Mouse (Mus musculus) bone marrow, adult 2 months (tissue): ENCODE measurements around the gene Ttc21b. TPM values are rescaled to one million over a fixed set of nuclear protein-coding genes. Genes with fewer than 3 reads are reported as not detected.

ENCODE experiments used
- H3K27ac ChIP-seq: fragments of 200-500 bp; 2 replicates; pipeline ENCODE4 v1.5.1; 2012; ENCODE audit warnings: low read depth, mild to moderate bottlenecking, control low read depth, inconsistent platforms, low read length; ENCODE audit not compliant: control insufficient read depth, poor library complexity, insufficient read depth
- H3K4me1 ChIP-seq: fragments of 200-500 bp; 2 replicates; pipeline ENCODE4 v1.6.1; 2011; ENCODE audit warnings: low read length; ENCODE audit not compliant: control insufficient read depth, insufficient read depth
- H3K4me3 ChIP-seq: fragments of 200-500 bp; replicated peaks from 2 replicates; pipeline ENCODE3; 2011; ENCODE audit warnings: mild to moderate bottlenecking, low read depth, low read length, control low read depth; ENCODE audit not compliant: control insufficient read depth
- CTCF ChIP-seq: fragments of 200-500 bp; IDR thresholded peaks from 2 replicates; pipeline ENCODE4 v1.5.1; 2011; ENCODE audit warnings: low read length, control low read depth; ENCODE audit not compliant: control insufficient read depth, insufficient read depth
- POLR2A ChIP-seq: fragments of 200-500 bp; IDR thresholded peaks from 2 replicates; pipeline ENCODE4 v1.6.1; 2011; ENCODE audit warnings: low read depth, mild to moderate bottlenecking, control low read depth, low read length, borderline replicate concordance; ENCODE audit not compliant: control insufficient read depth
- WGBS: fragments of 180-500 bp; shearing (Covaris S2); methylation state at CpG from one replicate; pipeline ENCODE4 v1.1.7; 2018; 5-methylcytosine and 5-hydroxymethylcytosine counted together
- polyA plus RNA-seq: library from polyadenylated mRNA; stranded (reverse); fragments of >200 nt; gene quantifications from 2 replicates; pipeline ENCODE4 v1.2.4, GENCODE M21; 2011; ENCODE audit warnings: low replicate concordance; ENCODE audit not compliant: missing spikeins, insufficient read depth, insufficient read length

The Ttc21b gene
- polyA plus RNA-seq, result 0.63 and 1.7 TPM in 2 replicates

GRCm38 (mm10) chr2:66256220-66257131, at the start of gene Ttc21b:
Gene Ttc21b (minus strand): TSS chr2:66256617.
- under 1% methylated on average over 54 of the region's 56 CpGs for whole genome bisulfite sequencing
- Histone ChIP-seq H3K4me3 (peak within 1 kb of the TSS; percentile 63), H3K4me1 (no peaks in the 10 kb centered on the region), H3K27ac (no peak within 1 kb of the TSS)
- TF ChIP-seq CTCF (peak; percentile 31; the same call in 1 of the 2 replicates), POLR2A (no peak)

GRCm38 (mm10) chr2:66272551-66272950, 16.1 kb upstream of the Ttc21b start:
- no peak overlapping the region for H3K4me3 ChIP-seq
- no peak overlapping the region for H3K27ac ChIP-seq
- H3K4me1 ChIP-seq, result no peaks in the 10 kb centered on the region
- no peak for TF ChIP-seq CTCF
- no peak for TF ChIP-seq POLR2A
- 87% methylated on average over 3 of the region's 3 CpGs for WGBS

GRCm38 (mm10) chr2:66244013-66244412, 12.4 kb downstream of the Ttc21b start:
- no peak for TF ChIP-seq CTCF
- TF ChIP-seq POLR2A, result no peak
- WGBS, result 80% methylated on average over 1 of the region's 1 CpGs
- Histone ChIP-seq H3K27ac (no peak overlapping the region), H3K4me1 (no peaks in the 10 kb centered on the region), H3K4me3 (no peak overlapping the region)

DNA sequence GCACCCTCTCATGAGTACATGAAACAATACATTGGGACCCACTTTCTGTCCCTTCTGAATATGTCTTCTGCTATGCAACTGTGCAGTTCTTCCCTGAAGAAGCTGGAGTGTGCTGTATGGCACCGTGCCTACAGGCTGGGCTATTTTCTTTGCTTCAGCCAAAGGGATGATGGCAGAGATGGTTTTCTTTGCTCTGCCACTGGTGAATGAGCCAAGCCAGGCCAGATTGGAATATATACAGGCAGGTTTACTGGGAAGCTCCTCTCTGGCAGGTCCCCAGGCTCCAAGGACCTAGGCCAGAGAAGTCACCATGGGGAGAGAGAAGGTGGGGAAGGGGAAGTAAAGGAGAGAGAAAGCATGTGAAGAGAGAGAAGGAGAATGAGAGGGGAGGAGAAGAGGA, 16.1 kb downstream of the Ttc21b start:
- no peak overlapping the region for H3K4me3 ChIP-seq
- no peak overlapping the region for H3K27ac ChIP-seq
- WGBS, result 94% methylated on average over 1 of the region's 1 CpGs
- TF ChIP-seq CTCF, result no peak
- no peak for TF ChIP-seq POLR2A
- H3K4me1 ChIP-seq, result no peaks in the 10 kb centered on the region

GRCm38 (mm10) chr2:66238886-66239285, 17.5 kb downstream of the Ttc21b start:
- no peaks in the 10 kb centered on the region for H3K4me1 ChIP-seq
- TF ChIP-seq POLR2A, result no peak
- no peak for TF ChIP-seq CTCF
- no peak overlapping the region for H3K4me3 ChIP-seq
- H3K27ac ChIP-seq, result no peak overlapping the region
- WGBS, result 81% methylated on average over 5 of the region's 5 CpGs

DNA sequence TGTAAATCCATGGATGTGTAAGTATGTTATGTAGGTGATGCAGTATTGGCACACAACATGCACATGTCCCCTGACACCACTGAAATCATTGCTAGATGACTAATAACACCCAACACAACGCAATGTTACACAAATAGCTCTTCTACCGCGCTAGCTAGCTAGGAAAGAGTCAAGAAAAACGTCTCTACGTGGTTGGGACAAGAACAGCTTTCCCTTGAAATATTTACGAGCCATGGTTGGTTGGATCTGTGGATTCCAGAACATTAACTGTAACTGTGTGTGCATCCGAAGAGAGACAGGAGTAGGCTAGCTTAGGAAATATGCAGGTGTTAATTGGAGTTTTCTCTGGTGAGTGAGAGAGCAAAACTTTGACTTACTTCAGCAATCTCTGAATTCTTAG, 35.5 kb downstream of the Ttc21b start:
- WGBS, result 84% methylated on average over 7 of the region's 7 CpGs
- Histone ChIP-seq H3K4me1 (no peaks in the 10 kb centered on the region), H3K4me3 (no peak overlapping the region), H3K27ac (no peak overlapping the region)
- TF ChIP-seq POLR2A (no peak), CTCF (no peak)

DNA sequence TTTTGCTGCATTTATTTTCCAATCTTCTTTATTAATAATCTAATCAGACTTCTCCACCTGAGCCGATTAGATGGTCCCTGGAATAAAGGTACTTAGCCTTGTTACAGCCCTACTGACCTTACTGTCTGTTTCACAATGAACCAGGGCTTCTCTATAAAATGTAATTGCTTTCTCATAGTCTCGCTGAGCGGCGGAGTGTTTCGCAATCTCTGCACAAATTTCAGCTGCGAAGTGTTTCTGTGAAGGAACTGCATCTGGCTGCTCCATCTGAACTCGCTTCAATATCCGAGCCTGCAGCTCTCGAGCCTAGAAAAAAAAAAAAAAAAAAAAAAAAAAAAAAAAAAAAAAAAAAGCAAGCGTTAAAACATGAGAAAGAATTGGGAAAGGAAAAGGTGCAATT, 46.5 kb downstream of the Ttc21b start:
- WGBS, result 38% methylated on average over 10 of the region's 10 CpGs

GRCm38 (mm10) chr2:66209353-66209752, 47.1 kb downstream of the Ttc21b start:
- TF ChIP-seq POLR2A (no peak), CTCF (no peak)
- Histone ChIP-seq H3K4me3 (no peak overlapping the region), H3K27ac (no peak overlapping the region), H3K4me1 (no peaks in the 10 kb centered on the region)
- WGBS, result 93% methylated on average over 13 of the region's 13 CpGs

More for the DNA sequence above, 46.5 kb downstream of the Ttc21b start:
- TF ChIP-seq POLR2A, result no peak
- TF ChIP-seq CTCF, result no peak
- Histone ChIP-seq H3K27ac (no peak overlapping the region), H3K4me1 (no peaks in the 10 kb centered on the region), H3K4me3 (no peak overlapping the region)

GRCm38 (mm10) chr2:66206796-66207195, 49.6 kb downstream of the Ttc21b start:
- Histone ChIP-seq H3K4me3 (no peak overlapping the region), H3K27ac (no peak overlapping the region), H3K4me1 (no peaks in the 10 kb centered on the region)
- 70% methylated on average over 2 of the region's 2 CpGs for WGBS
- TF ChIP-seq POLR2A (no peak), CTCF (no peak)

- H3K4me3 ChIP-seq, result no peak overlapping the region
- no peaks in the 10 kb centered on the region for H3K4me1 ChIP-seq
- 73% methylated on average over 2 of the region's 2 CpGs for WGBS
- H3K27ac ChIP-seq, result no peak overlapping the region
- TF ChIP-seq POLR2A, result no peak
- no peak for TF ChIP-seq CTCF
Observed at GRCm38 (mm10) chr2:66204218-66204617, 52.2 kb downstream of the Ttc21b start.
